Mouse (Mus musculus) CH12.LX (cell line): Measurements from ENCODE around the gene Cep97. TPM values are rescaled to one million over a fixed set of nuclear protein-coding genes. Genes with fewer than 3 reads are reported as not detected.

Experiments
- DNase-seq: peaks from one replicate; pipeline ENCODE4 v3.0.0-alpha.2; 2013; ENCODE audit errors: extremely low read depth
- H3K27ac ChIP-seq: 2 replicates; pipeline ENCODE4 v1.5.1; 2012; ENCODE audit warnings: low read depth, mild to moderate bottlenecking, control low read depth, moderate library complexity; ENCODE audit not compliant: insufficient read depth
- H3K27me3 ChIP-seq: replicated peaks from 2 replicates; pipeline ENCODE3; 2012; ENCODE audit warnings: inconsistent platforms
- H3K36me3 ChIP-seq, 2 experiments: replicated peaks in 1 of 2; 2 replicates each; pipeline versions ENCODE3 to v1.6.1; 2012; ENCODE audit warnings: inconsistent platforms in 1 of 2, low read length in 1 of 2, mild to moderate bottlenecking in 1 of 2, mixed read lengths in 1 of 2, moderate library complexity in 1 of 2; ENCODE audit not compliant: control insufficient read depth in 1 of 2, insufficient read depth in 1 of 2
- H3K4me1 ChIP-seq, 2 experiments: 2 replicates each; pipeline ENCODE4 v1.6.1; 2012; ENCODE audit warnings: inconsistent platforms in 1 of 2, moderate library complexity in 1 of 2; ENCODE audit not compliant: insufficient read depth in 2 of 2, control insufficient read depth in 1 of 2
- H3K4me2 ChIP-seq: 2 replicates; pipeline ENCODE4 v1.6.1; 2012; ENCODE audit warnings: low read depth, mild to moderate bottlenecking, control low read depth; ENCODE audit not compliant: poor library complexity, insufficient read depth, severe bottlenecking
- H3K4me3 ChIP-seq, 3 experiments: fragments of 150-350 bp in 1 of 3; sonication (generic) in 1 of 3; replicated peaks in 1 of 3; 2 replicates each; pipeline versions ENCODE3 to v1.5.1; 2011 to 2012; ENCODE audit warnings: low read depth in 2 of 3, low read length in 2 of 3, mild to moderate bottlenecking in 2 of 3, moderate library complexity in 2 of 3, control low read depth in 1 of 3, improper control_type of control experiment in 1 of 3, inconsistent platforms in 1 of 3, mixed read lengths in 1 of 3; ENCODE audit not compliant: poor library complexity in 1 of 3
- H3K79me2 ChIP-seq: replicated peaks from 2 replicates; pipeline ENCODE4 v1.6.1; 2012; ENCODE audit warnings: mild to moderate bottlenecking, moderate library complexity; ENCODE audit not compliant: control insufficient read depth, poor library complexity, insufficient read depth, severe bottlenecking; ENCODE audit errors: extremely low read depth
- H3K9ac ChIP-seq: 2 replicates; pipeline ENCODE4 v1.6.1; 2012; ENCODE audit warnings: low read depth, mild to moderate bottlenecking, control low read depth, moderate library complexity; ENCODE audit not compliant: insufficient read depth
- H3K9me3 ChIP-seq: replicated peaks from 2 replicates; pipeline ENCODE3; 2012; ENCODE audit warnings: low read length, inconsistent platforms, mixed read lengths
- E2F4 ChIP-seq: IDR thresholded peaks from 2 replicates; pipeline ENCODE4 v1.6.1; 2011; ENCODE audit warnings: low read depth, low read length, improper control_type of control experiment; ENCODE audit not compliant: insufficient replicate concordance
- ETS1 ChIP-seq: conservative IDR thresholded peaks from 2 replicates; pipeline ENCODE4 v1.6.1; 2012; ENCODE audit warnings: low read depth, mild to moderate bottlenecking, inconsistent platforms, low read length, improper control_type of control experiment, moderate library complexity
- HCFC1 ChIP-seq: IDR thresholded peaks from 2 replicates; pipeline ENCODE4 v1.6.1; 2012; ENCODE audit warnings: low read depth, mild to moderate bottlenecking, inconsistent platforms, low read length, improper control_type of control experiment
- JUND ChIP-seq: conservative IDR thresholded peaks from 2 replicates; pipeline ENCODE4 v1.6.1; 2011; ENCODE audit warnings: low read depth, low read length, improper control_type of control experiment
- KAT2A ChIP-seq: IDR thresholded peaks from 2 replicates; pipeline ENCODE4 v1.6.1; 2012; ENCODE audit warnings: low read length, improper control_type of control experiment, inconsistent platforms; ENCODE audit not compliant: insufficient replicate concordance
- MAX ChIP-seq: IDR thresholded peaks from 2 replicates; pipeline ENCODE4 v1.6.1; 2011; ENCODE audit warnings: low read length, improper control_type of control experiment
- NRF1 ChIP-seq: IDR thresholded peaks from 2 replicates; pipeline ENCODE4 v1.6.1; 2014; ENCODE audit warnings: low read depth, mild to moderate bottlenecking, inconsistent platforms, low read length, improper control_type of control experiment, moderate library complexity
- POLR2A ChIP-seq: IDR thresholded peaks from 2 replicates; pipeline ENCODE4 v1.6.1; 2011; ENCODE audit warnings: low read depth, mild to moderate bottlenecking, improper control_type of control experiment, low read length
- POLR2AphosphoS2 ChIP-seq: IDR thresholded peaks from 2 replicates; pipeline ENCODE4 v1.6.1; 2011; ENCODE audit warnings: low read depth, low read length, improper control_type of control experiment
- RCOR1 ChIP-seq: conservative IDR thresholded peaks from 2 replicates; pipeline ENCODE4 v1.6.1; 2012; ENCODE audit warnings: low read depth, mild to moderate bottlenecking, inconsistent platforms, low read length, improper control_type of control experiment
- SIN3A ChIP-seq: IDR thresholded peaks from 2 replicates; pipeline ENCODE4 v1.6.1; 2012; ENCODE audit warnings: low read length, improper control_type of control experiment, inconsistent platforms
- SMC3 ChIP-seq: IDR thresholded peaks from 2 replicates; pipeline ENCODE4 v1.6.1; 2011; ENCODE audit warnings: low read depth, low read length, improper control_type of control experiment
- TBP ChIP-seq: conservative IDR thresholded peaks from 2 replicates; pipeline ENCODE4 v1.6.1; 2011; ENCODE audit warnings: low read depth, low read length, improper control_type of control experiment
- USF1 ChIP-seq: IDR thresholded peaks from 2 replicates; pipeline ENCODE4 v1.6.1; 2014; ENCODE audit warnings: low read depth, mild to moderate bottlenecking, inconsistent platforms, low read length, improper control_type of control experiment
- USF2 ChIP-seq: conservative IDR thresholded peaks from 2 replicates; pipeline ENCODE4 v1.6.1; 2011; ENCODE audit warnings: low read depth, low read length, improper control_type of control experiment
- ZNF384 ChIP-seq: IDR thresholded peaks from 2 replicates; pipeline ENCODE4 v1.6.1; 2012; ENCODE audit warnings: low read depth, low read length, improper control_type of control experiment, inconsistent platforms
- dilution Hi-C: fragments of 300-500 bp; cut with MboI; formaldehyde crosslinking; loops from 2 replicates; pipeline ENCODE4 v1.14.3; 2020; ENCODE audit warnings: low sequenced_read_pairs; ENCODE audit not compliant: extremely low pct_unique_long_range_greater_than_20kb, extremely low pct_ligation_motif_present
- in situ Hi-C: fragments of 300-500 bp; cut with MboI; formaldehyde crosslinking; loops from 3 replicates; pipeline ENCODE4 v1.14.3; 2019; ENCODE audit warnings: low sequenced_read_pairs, low pct_ligation_motif_present, low pct_unique_long_range_greater_than_20kb, mixed read lengths
- polyA plus RNA-seq: library from polyadenylated mRNA; unstranded; fragments of >175 nt; gene quantifications from 2 replicates; pipeline ENCODE4 v1.2.1, GENCODE M21; 2012; ENCODE audit warnings: low read depth; ENCODE audit not compliant: insufficient read length
- total RNA-seq, 2 experiments: library from RNA; depleted of rRNA; stranded (reverse); fragments of 300-350 nt in 1 of 2; fragments of >200 nt in 1 of 2; gene quantifications; 2 replicates each; pipeline ENCODE4 v1.2.3; 2012 to 2014

The Cep97 gene
- total and polyA plus RNA-seq, 3 experiments: 19.2 to 27.5 (median 24.9) TPM

- in situ Hi-C loops: loop anchor here (5.0 kb wide), 1 partner anchor 49 kb away; no protein-coding TSS in a partner anchor
- DNase-seq: no peak
- TF ChIP-seq NRF1: no peak
- TF ChIP-seq JUND: no peak
- no peak for TF ChIP-seq ETS1
- no peak for TF ChIP-seq POLR2A
- no peak for TF ChIP-seq SMC3
Observed at GRCm38 (mm10) chr16:55898385-55899002, 36.2 kb downstream of the Cep97 start.

GRCm38 (mm10) chr16:55895651-55896095 lies 39.0 kb downstream of the Cep97 start:
- Histone ChIP-seq H3K9me3 (no peaks in the 10 kb centered on the region), H3K4me1 (peaks cover 19 to 41% of the 10 kb centered on the region in 2 experiments), H3K4me2 (peak overlapping the region; percentile 64), H3K79me2 (peaks cover 29% of the 10 kb centered on the region), H3K4me3 (peak overlapping the region; percentile 73 to 93 (median 76)), H3K27me3 (no peaks in the 10 kb centered on the region), H3K36me3 (peaks cover 0 to 11% of the 10 kb centered on the region in 2 experiments)
- DNase-seq: peak; percentile 82
- dilution Hi-C loops: no loop called here
- TF ChIP-seq MAX (0 out of 2 replicates have a peak, but pooled peaks have one; percentile 4), TBP (peak; percentile 74), E2F4 (no peak), ZNF384 (0 out of 2 replicates have a peak, but pooled peaks have one; percentile 3), JUND (0 out of 2 replicates have a peak, but pooled peaks have one; percentile 40), SIN3A (peak; percentile 64), HCFC1 (0 out of 2 replicates have a peak, but pooled peaks have one; percentile 1), RCOR1 (no peak), KAT2A (0 out of 2 replicates have a peak, but pooled peaks have one; percentile 46), USF1 (no peak), POLR2AphosphoS2 (no peak), USF2 (no peak)
- TF ChIP-seq, all 38 proteins: peak for 7
- in situ Hi-C loops: loop anchor here (5.0 kb wide), 1 partner anchor 52 kb away; no protein-coding TSS in a partner anchor
- peak overlapping the region; percentile 74 for H3K27ac ChIP-seq
- H3K9ac ChIP-seq: peak overlapping the region; percentile 86

More at GRCm38 (mm10) chr16:55898385-55899002, 36.2 kb downstream of the Cep97 start:
- Histone ChIP-seq H3K27me3 (no peaks in the 10 kb centered on the region), H3K79me2 (peaks cover 17% of the 10 kb centered on the region), H3K27ac (no peak overlapping the region), H3K9ac (no peak overlapping the region), H3K36me3 (peaks cover 0 to 2% of the 10 kb centered on the region in 2 experiments), H3K4me3 (no peak overlapping the region), H3K4me2 (no peak overlapping the region), H3K9me3 (no peaks in the 10 kb centered on the region), H3K4me1 (peaks cover 20 to 40% of the 10 kb centered on the region in 2 experiments)
- dilution Hi-C loops: no loop called here
